Mouse (Mus musculus) liver, postnatal 0 days (tissue): ENCODE measurements around the gene Yjefn3.

Experiments
- CTCF ChIP-seq: sonication (generic); IDR thresholded peaks from 2 replicates; pipeline ENCODE4 v1.5.1; 2016; ENCODE audit warnings: antibody characterized with exemption, low read depth
- EP300 ChIP-seq: IDR thresholded peaks from 2 replicates; pipeline ENCODE4 v1.6.1; 2016; ENCODE audit warnings: antibody characterized with exemption, low read depth, mild to moderate bottlenecking

GRCm38 (mm10) chr8:69876967-69877366, 25.5 kb downstream of the Yjefn3 start:
- TF ChIP-seq EP300 (no peak), CTCF (no peak)
